Mouse (Mus musculus) cerebellum, postnatal 4 days (tissue): ENCODE measurements at regions not wholly inside any gene's neighbourhood (a gene's known extent, or its start where the extent isn't known, plus 50 kb on each side); places are given as distances from the start of the nearest gene placed in this dataset.
"Not testable (repeated sequence)": the region's sequence is repeated elsewhere in the genome, so short reads cannot be mapped to it uniquely, and the experiment has no call there.

Source experiments
- DNase-seq, 2 experiments: peaks; one replicate each; pipeline ENCODE4 v3.0.0; 2022; ENCODE audit warnings: low spot score in 2 of 2, mixed read lengths in 1 of 2

- no peak for DNase-seq
These were observed 174.3 kb upstream of the Plxna2 start for GRCm38 (mm10) chr1:194443681-194444080.

GRCm38 (mm10) chr1:194437301-194437700 is 180.7 kb upstream of the Plxna2 start:
- no peak for DNase-seq

- no peak for DNase-seq
These were observed 183.0 kb upstream of the Plxna2 start for GRCm38 (mm10) chr1:194435060-194435459.

GRCm38 (mm10) chr1:194428586-194428985 is 189.4 kb upstream of the Plxna2 start:
- no peak for DNase-seq

GRCm38 (mm10) chr1:194426293-194426692 is 191.7 kb upstream of the Plxna2 start:
- DNase-seq = no peak

- no peak for DNase-seq
These were observed 193.8 kb upstream of the Plxna2 start for GRCm38 (mm10) chr1:194424201-194424600.

GRCm38 (mm10) chr1:194412193-194412592 is 205.8 kb upstream of the Plxna2 start:
- DNase-seq = no peak

- no peak for DNase-seq
These were observed 206.2 kb upstream of the Plxna2 start for GRCm38 (mm10) chr1:194411788-194412187.

GRCm38 (mm10) chr1:194399281-194399680 is 218.7 kb upstream of the Plxna2 start:
- no peak for DNase-seq

GRCm38 (mm10) chr1:194396754-194397460 is 221.1 kb upstream of the Plxna2 start:
- no peak for DNase-seq

- DNase-seq = no peak
These were observed 224.3 kb upstream of the Plxna2 start for GRCm38 (mm10) chr1:194393720-194394119.

GRCm38 (mm10) chr1:194390202-194390601 is 227.8 kb upstream of the Plxna2 start:
- no peak for DNase-seq

GRCm38 (mm10) chr1:194378135-194378534 is 239.9 kb upstream of the Plxna2 start:
- no peak for DNase-seq

GRCm38 (mm10) chr1:194373511-194373910 is 244.5 kb upstream of the Plxna2 start:
- DNase-seq = not testable (repeated sequence)

- DNase-seq = no peak
These were observed 254.1 kb upstream of the Plxna2 start for GRCm38 (mm10) chr1:194363917-194364316.

- DNase-seq = peak in 1 of 2 experiments; percentile 7
These were observed 254.8 kb upstream of the Plxna2 start for GRCm38 (mm10) chr1:194363129-194363768.

- DNase-seq = no peak
These were observed 255.7 kb upstream of the Plxna2 start for GRCm38 (mm10) chr1:194362298-194362697.

GRCm38 (mm10) chr1:194361316-194361715 is 256.7 kb upstream of the Plxna2 start:
- no peak for DNase-seq

- no peak for DNase-seq
These were observed 263.5 kb upstream of the Plxna2 start for GRCm38 (mm10) chr1:194354332-194355120.

GRCm38 (mm10) chr1:194345304-194346033 is 272.5 kb upstream of the Plxna2 start:
- DNase-seq = no peak

- DNase-seq = no peak
These were observed 275.4 kb upstream of the Plxna2 start for GRCm38 (mm10) chr1:194342568-194342967.

GRCm38 (mm10) chr1:194341758-194342157 is 276.3 kb upstream of the Plxna2 start:
- DNase-seq = no peak
